Mouse (Mus musculus) left cerebral cortex, adult 11 months (tissue): ENCODE results near the gene Podxl2.

Experiments used
- DNase-seq: peaks from one replicate; pipeline ENCODE4 v3.0.0; 2022; ENCODE audit warnings: low spot score

The Podxl2 gene

GRCm38 (mm10) chr6:88800191-88800590 lies 74.7 kb downstream of the Podxl2 start:
- no peak for DNase-seq

- no peak for DNase-seq
Measured at GRCm38 (mm10) chr6:88794561-88794971, 80.3 kb downstream of the Podxl2 start.

- no peak for DNase-seq
Measured at GRCm38 (mm10) chr6:88793872-88794271, 81.0 kb downstream of the Podxl2 start.

- no peak for DNase-seq
Measured at GRCm38 (mm10) chr6:88793243-88793642, 81.6 kb downstream of the Podxl2 start.
